Mouse (Mus musculus) bone marrow, adult 2 months (tissue): ENCODE data around the gene Gm26661.
A peak's percentile ranks its signal among the peaks of the same experiment; 100 is the strongest.

Experiments
- CTCF ChIP-seq: fragments of 200-500 bp; IDR thresholded peaks from 2 replicates; pipeline ENCODE4 v1.5.1; 2011; ENCODE audit warnings: low read length, control low read depth; ENCODE audit not compliant: control insufficient read depth, insufficient read depth
- POLR2A ChIP-seq: fragments of 200-500 bp; IDR thresholded peaks from 2 replicates; pipeline ENCODE4 v1.6.1; 2011; ENCODE audit warnings: low read depth, mild to moderate bottlenecking, control low read depth, low read length, borderline replicate concordance; ENCODE audit not compliant: control insufficient read depth

DNA sequence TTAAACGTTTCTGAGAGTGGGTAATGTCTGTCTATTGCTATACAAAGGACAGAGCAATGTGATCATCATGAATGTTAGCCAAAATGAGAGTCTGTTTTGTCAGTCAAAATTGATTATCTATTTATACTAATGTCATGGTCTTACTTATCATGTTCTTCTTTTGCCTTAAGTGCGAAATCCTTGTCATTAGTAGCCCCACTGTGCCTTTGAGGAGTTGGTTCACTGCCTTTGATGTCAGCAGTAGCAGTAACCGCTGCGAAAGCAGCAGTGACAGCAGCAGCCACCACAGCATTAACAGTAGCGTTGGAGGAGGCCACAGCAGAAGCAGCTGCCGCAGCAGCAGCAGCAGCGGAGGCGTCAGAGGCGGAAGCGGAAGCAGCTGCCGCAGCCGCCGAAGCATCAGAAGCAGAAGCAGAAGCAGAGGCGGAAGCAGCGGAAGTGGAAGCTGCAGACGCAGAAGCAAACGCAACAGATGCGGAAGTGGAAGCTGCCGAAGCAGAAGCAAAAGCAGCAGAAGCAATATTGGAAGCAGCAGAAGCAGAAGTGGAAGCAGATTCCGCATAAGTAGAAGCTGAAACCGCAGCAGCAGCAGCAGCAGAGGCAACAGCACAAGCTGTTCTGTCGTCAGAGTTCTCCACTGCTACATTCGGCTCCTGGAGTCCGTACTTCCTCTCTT lies 17.5 kb upstream of the Gm26661 start:
- TF ChIP-seq CTCF (no peak), POLR2A (peak; percentile 41; the same call in 1 of the 2 replicates)
